Mouse (Mus musculus) kidney, embryonic 14.5 days (tissue): ENCODE results near the gene Zfp811. TPM values are rescaled to one million over a fixed set of nuclear protein-coding genes. Genes with fewer than 3 reads are reported as not detected.
"Not testable (repeated sequence)": the region's sequence is repeated elsewhere in the genome, so short reads cannot be mapped to it uniquely, and the experiment has no call there.

ENCODE experiments used
- ATAC-seq: fragments of 200-750 bp; cut with Nextera tagmentation; 2 replicates; pipeline ENCODE4 v1.8.0; 2017; ENCODE audit warnings: moderate number of reproducible peaks, mild to moderate bottlenecking, moderate TSS enrichment, moderate library complexity; ENCODE audit not compliant: low FRiP score, low TSS enrichment
- H3K27ac ChIP-seq: fragments of 300-500 bp; sonication (generic); 2 replicates; pipeline ENCODE4 v1.5.1; 2014; ENCODE audit warnings: low read depth, mild to moderate bottlenecking, low read length, moderate library complexity, mixed read lengths
- H3K27me3 ChIP-seq: fragments of 300-500 bp; sonication (generic); 2 replicates; pipeline ENCODE4 v1.6.1; 2014; ENCODE audit warnings: mild to moderate bottlenecking, low read length; ENCODE audit not compliant: control insufficient read depth, insufficient read depth
- H3K36me3 ChIP-seq: fragments of 300-500 bp; sonication (generic); 2 replicates; pipeline ENCODE4 v1.6.1; 2014; ENCODE audit warnings: low read length, mixed read lengths; ENCODE audit not compliant: control insufficient read depth, insufficient read depth
- H3K4me1 ChIP-seq: fragments of 300-500 bp; sonication (generic); 2 replicates; pipeline ENCODE4 v1.6.1; 2014; ENCODE audit warnings: low read length, mixed read lengths; ENCODE audit not compliant: control insufficient read depth, insufficient read depth
- H3K4me2 ChIP-seq: fragments of 300-500 bp; sonication (generic); replicated peaks from 2 replicates; pipeline ENCODE4 v1.6.1; 2014; ENCODE audit warnings: low read depth, mild to moderate bottlenecking, low read length
- H3K4me3 ChIP-seq: fragments of 300-500 bp; sonication (generic); 2 replicates; pipeline ENCODE4 v1.5.1; 2014; ENCODE audit warnings: mild to moderate bottlenecking, low read length
- H3K9ac ChIP-seq: fragments of 300-500 bp; sonication (generic); 2 replicates; pipeline ENCODE4 v1.6.1; 2014; ENCODE audit warnings: low read depth, mild to moderate bottlenecking, low read length, moderate library complexity
- H3K9me3 ChIP-seq: fragments of 300-500 bp; sonication (generic); 2 replicates; pipeline ENCODE4 v1.6.1; 2016; ENCODE audit warnings: low read length; ENCODE audit not compliant: control insufficient read depth
- WGBS: fragments of 180-500 bp; shearing (Covaris S2); extraction: QIAGEN DNeasy Blood & Tissue Kit; methylation state at CpG from one replicate; pipeline ENCODE4 v1.1.7; 2014; 5-methylcytosine and 5-hydroxymethylcytosine counted together
- polyA plus RNA-seq: library from polyadenylated mRNA; unstranded; fragments of >200 nt; fragmentation: Nextera tagmentation; extraction: Ambion mirVana; gene quantifications from 2 replicates; pipeline ENCODE4 v1.2.1, GENCODE M21; 2014

Zfp811 gene
- polyA plus RNA-seq, result 2.2 and 2.7 TPM in 2 replicates

DNA sequence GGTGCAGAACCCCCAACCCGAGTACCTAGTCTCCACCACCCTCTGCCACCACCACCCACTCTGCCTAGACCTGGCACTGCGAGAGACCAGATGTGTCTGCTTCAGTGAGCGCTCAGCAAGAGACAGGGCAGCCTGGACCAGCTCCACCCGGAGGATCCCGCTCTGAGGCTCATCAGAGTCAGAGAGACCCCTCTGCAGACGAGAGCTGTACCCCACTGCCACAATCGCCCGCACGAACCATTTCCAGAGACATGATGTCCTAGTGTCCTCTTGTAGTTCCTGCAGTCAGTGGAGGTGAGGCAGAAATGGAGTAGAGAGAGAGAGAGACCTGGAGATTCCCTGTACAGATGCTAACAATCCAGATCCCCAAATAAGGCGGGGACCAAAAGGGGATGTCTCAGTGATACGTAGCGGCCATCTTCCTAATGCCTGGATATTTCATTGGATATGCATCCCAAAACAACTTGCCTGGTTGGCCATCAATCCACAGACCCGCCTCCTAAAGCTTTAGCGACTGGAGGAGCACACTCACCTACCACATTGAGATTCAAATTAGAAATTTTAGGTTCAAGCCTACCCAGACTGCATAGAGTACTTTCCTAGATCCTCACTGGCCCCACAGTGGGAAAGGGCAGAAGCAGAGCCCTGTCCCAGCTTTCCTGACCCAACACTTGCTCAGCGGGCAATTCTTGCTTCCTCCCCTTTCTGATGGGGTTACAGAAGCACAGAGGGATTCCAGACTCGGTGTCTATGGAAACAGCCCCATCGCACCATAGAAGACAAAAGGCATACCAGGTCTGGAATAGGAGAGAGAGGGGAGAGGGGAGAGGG lies at the start of gene Zfp811:
TSS of gene Zfp811 (minus strand) at position 388 of the 831 bp plus-strand sequence.
- Histone ChIP-seq H3K9ac (peak within 1 kb of the TSS; percentile 53; the same call in 1 of the 2 replicates), H3K27ac (no peak within 1 kb of the TSS), H3K4me3 (peak within 1 kb of the TSS; percentile 49), H3K4me1 (0 out of 2 replicates have a peak, but pooled peaks cover 5% of the 10 kb centered on the region), H3K9me3 (no peaks in the 10 kb centered on the region), H3K36me3 (no peaks in the 10 kb centered on the region; the same call in 1 of the 2 replicates), H3K27me3 (no peaks in the 10 kb centered on the region), H3K4me2 (peak within 1 kb of the TSS; percentile 55)
- ATAC-seq, result peak; percentile 81
- under 1% methylated on average over 17 of the region's 17 CpGs for WGBS

DNA sequence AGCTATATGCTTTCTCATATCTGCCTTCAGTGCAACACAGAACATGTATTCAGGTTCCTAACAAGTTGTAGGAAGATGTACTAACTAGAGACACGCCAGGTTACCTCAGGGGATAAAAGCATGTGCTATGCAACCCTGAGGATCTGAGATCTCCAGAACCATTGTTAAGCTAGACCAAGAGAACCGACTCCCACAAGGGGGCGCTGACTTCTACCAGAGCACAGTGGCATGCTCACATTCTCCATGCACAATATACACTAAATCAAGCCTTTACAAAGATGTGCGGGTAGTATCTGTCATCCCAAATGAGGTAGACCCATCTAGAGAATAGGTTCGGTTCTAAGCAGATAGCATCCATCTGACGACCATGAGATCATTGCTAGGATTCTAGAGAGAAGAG lies 47.0 kb upstream of the Zfp811 start:
- H3K9me3 ChIP-seq, H3K4me3 ChIP-seq, H3K36me3 ChIP-seq, H3K9ac ChIP-seq, H3K4me1 ChIP-seq, H3K4me2 ChIP-seq, H3K27me3 ChIP-seq, H3K27ac ChIP-seq, ATAC-seq: not testable (repeated sequence)
- WGBS, result 61% methylated on average over 2 of the region's 6 CpGs

DNA sequence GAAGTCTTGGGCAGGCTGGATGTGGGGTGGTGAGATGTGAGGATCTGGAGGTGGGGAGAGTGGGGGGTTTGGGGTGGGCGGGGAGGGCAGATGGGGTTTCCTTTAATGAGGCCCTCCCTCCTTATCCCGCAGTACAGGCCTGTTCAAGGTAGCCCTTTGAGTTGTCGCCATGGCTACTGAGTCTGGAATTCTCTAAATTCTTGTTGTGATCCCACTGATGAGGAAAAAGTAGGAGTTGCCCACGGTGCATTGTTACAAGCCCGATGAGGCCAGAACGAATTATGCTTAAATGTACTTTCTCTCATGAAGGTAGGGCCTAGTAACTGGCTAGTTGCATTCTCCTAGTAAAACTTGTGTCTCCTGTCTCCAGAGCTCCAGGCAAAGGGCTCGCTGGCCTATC lies 41.9 kb upstream of the Zfp811 start:
- Histone ChIP-seq H3K4me2 (no peak overlapping the region), H3K27me3 (no peaks in the 10 kb centered on the region), H3K36me3 (no peaks in the 10 kb centered on the region), H3K9me3 (no peaks in the 10 kb centered on the region), H3K4me1 (no peaks in the 10 kb centered on the region), H3K4me3 (no peak overlapping the region), H3K27ac (no peak overlapping the region), H3K9ac (no peak overlapping the region)
- ATAC-seq, result no peak
- WGBS, result 63% methylated on average over 7 of the region's 7 CpGs

DNA sequence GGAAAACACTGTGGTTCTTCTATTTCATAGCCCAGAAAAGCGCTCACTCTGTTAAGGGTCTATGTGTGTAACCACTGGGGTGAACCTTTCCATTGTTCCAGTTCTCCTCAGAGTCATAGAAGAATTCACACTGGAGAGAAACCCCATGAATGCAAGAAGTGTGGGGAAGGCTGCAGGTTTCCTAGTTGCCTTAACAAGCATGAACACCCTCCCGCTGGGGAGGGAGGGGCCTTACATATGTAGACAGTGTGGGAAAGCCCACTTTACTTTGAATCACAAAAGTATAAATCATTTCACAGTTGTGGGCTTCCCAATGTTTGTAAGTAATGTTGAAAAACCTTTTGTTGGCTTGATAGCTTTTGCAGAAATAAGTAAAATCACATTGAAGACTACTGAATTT lies 31.7 kb upstream of the Zfp811 start:
- no peak overlapping the region for H3K4me3 ChIP-seq
- 0 out of 2 replicates have a peak, but pooled peaks cover 2% of the 10 kb centered on the region for H3K4me1 ChIP-seq
- H3K9me3 ChIP-seq, result peaks cover 6% of the 10 kb centered on the region; the same call in 1 of the 2 replicates
- H3K4me2 ChIP-seq, result no peak overlapping the region
- H3K27ac ChIP-seq, result no peak overlapping the region
- WGBS, result 83% methylated on average over 2 of the region's 2 CpGs
- no peaks in the 10 kb centered on the region for H3K36me3 ChIP-seq
- no peak for ATAC-seq
- no peak overlapping the region for H3K9ac ChIP-seq
- no peaks in the 10 kb centered on the region for H3K27me3 ChIP-seq

DNA sequence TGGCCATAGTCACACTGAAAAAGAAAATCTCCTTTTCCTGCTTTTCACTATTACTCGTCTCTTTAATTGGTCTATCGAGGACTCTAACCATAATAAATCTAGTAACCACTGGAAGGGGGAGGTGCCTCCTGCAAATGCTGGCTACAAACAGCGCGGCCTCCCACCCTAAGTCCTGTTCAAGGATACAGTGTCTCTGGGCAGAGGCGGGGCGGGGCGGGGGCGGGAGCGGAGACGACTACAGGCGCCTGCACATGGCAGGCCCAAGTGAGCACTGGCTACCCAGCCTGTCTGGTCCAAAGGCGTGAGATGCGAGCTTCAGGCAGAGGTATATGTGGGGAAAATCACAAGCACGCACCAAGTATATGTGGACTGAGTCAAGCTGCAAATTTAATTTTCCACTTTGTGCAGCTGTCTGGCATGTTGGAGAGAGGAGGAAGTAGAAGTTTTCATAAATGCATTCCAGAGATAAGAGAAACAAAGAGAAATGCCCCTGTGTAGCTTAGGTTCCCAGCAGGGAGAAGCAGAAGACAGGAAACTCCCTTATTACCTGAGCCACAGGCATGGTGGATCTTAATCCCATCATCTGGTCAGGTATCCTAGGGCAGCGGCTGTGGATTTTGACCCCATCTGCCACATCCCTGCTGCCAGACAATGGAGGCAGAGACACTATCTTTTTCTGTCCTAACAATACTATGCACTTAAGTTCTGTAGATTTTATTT lies 29.5 kb upstream of the Zfp811 start:
- peaks cover 6% of the 10 kb centered on the region; the same call in 1 of the 2 replicates for H3K9me3 ChIP-seq
- H3K27ac ChIP-seq, result 0 out of 2 replicates have a peak overlapping the region, but pooled peaks have one; percentile 17
- H3K4me3 ChIP-seq, result no peak overlapping the region
- WGBS, result 32% methylated on average over 15 of the region's 15 CpGs
- H3K27me3 ChIP-seq, result no peaks in the 10 kb centered on the region
- H3K9ac ChIP-seq, result no peak overlapping the region
- no peaks in the 10 kb centered on the region for H3K36me3 ChIP-seq
- 0 out of 2 replicates have a peak, but pooled peaks cover 2% of the 10 kb centered on the region for H3K4me1 ChIP-seq
- H3K4me2 ChIP-seq, result no peak overlapping the region; the same call in 1 of the 2 replicates
- peak; percentile 80 for ATAC-seq

DNA sequence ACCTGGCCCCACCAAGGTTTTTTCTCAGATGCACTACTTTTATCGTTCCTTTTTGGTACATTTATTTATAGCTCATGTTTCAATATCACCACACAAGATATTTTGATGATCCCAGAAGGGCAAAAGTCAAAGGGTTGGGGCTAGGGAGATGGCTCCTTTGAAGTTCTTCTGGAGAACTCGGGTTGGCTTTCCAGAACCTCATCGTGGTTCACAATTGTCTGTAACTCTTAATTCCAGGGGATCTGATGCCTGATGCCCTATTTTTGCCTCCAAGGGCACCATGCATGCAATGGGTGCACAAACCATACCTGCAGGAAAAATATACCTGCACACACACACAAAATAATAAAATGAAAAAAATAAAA lies 20.7 kb upstream of the Zfp811 start:
- H3K9me3 ChIP-seq, result no peaks in the 10 kb centered on the region
- no peak overlapping the region for H3K27ac ChIP-seq
- H3K27me3 ChIP-seq, result no peaks in the 10 kb centered on the region
- peaks cover 10% of the 10 kb centered on the region; the same call in 1 of the 2 replicates for H3K36me3 ChIP-seq
- 36% methylated on average over 3 of the region's 3 CpGs for WGBS
- peak overlapping the region; percentile 79 for H3K4me2 ChIP-seq
- H3K4me3 ChIP-seq, result peak overlapping the region; percentile 81
- peaks cover 6% of the 10 kb centered on the region; the same call in 1 of the 2 replicates for H3K4me1 ChIP-seq
- no peak for ATAC-seq
- peak overlapping the region; percentile 95; the same call in 1 of the 2 replicates for H3K9ac ChIP-seq

DNA sequence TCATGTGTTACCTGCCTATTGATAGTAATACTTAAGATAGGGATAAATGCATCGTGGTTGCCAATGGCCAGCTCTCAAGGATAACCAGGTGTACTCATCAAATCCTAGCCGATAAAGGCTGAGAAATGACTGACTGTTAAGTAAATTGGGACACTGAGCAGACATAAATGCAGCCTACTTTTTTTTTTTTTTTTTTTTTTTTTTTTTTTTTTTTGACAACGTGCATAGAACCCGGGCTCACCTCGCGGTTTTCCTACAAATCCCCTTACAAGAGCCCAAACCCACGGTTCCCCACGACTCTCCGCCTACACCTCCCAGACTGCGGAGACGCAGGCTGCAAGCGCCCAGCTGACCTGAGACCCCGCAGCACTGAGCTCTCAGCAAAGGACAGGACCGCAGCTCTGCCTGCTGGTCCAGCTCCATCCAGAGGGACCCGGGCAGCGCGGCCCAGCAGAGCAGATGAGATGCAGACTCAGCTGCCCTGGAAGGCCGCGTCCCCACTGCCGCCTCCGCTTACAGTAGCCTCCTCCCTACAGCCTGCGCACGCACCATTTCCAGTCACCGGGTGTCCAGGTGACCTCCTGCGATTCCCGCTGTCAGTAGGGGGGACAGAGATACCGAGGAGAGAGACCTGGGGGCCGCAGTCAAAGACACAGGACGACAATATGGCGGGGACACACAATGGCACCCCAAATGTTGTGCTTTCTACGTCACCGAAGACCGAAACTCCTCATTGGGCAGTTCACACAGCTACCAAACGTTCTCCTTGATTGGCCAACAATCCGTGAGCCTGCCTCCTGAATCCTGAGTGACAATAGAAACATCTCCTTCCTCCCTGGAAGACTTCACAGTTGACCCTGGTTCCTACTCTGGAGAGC lies 20.0 kb upstream of the Zfp811 start, which contains the start of gene Zfp799:
TSS of gene Zfp799 (minus strand) at position 722 of the 878 bp plus-strand sequence.
- Histone ChIP-seq H3K9me3 (no peaks in the 10 kb centered on the region), H3K4me2 (peak within 1 kb of the TSS; percentile 79), H3K27ac (peak within 1 kb of the TSS; percentile 47; the same call in 1 of the 2 replicates), H3K4me3 (peak within 1 kb of the TSS; percentile 81), H3K4me1 (peaks cover 6% of the 10 kb centered on the region; the same call in 1 of the 2 replicates), H3K27me3 (no peaks in the 10 kb centered on the region), H3K36me3 (peaks cover 15% of the 10 kb centered on the region; the same call in 1 of the 2 replicates), H3K9ac (peak within 1 kb of the TSS; percentile 95)
- WGBS, result 2% methylated on average over 35 of the region's 35 CpGs
- peak; percentile 98 for ATAC-seq

DNA sequence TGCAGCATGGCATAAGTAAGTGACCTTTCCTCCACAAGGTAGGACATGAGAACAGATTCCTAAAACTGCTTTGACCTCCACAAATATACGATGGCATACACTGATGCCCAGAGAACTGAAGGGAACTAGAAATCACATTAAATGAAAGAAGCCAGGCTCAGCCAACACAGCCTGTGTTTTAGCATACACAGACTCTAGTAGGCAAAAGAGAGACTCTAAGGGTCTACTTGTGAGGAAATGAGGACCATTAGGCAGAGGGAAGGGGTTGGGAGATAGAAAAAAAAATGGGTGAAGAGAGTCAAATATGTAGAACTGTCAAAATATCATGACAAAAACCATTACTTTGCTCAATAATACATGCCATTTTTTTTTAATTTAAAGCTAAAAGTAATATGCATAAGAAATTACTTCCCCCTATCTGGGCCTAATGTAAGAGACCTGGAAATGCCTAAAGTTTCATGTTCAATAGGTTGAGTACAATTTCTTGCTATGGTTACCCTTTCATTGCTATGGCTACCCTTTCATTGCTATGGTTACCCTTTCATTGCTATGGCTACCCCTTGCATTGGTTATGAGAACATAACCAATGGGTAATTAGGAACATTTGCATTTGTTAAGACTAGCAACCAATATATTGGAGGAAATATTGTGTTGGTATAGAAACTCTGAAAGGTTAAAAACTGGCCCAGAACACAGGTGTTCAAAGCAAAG lies 6.5 kb upstream of the Zfp811 start:
- H3K27me3 ChIP-seq, result no peaks in the 10 kb centered on the region
- no peaks in the 10 kb centered on the region for H3K9me3 ChIP-seq
- H3K9ac ChIP-seq, result no peak overlapping the region
- peaks cover 37% of the 10 kb centered on the region for H3K36me3 ChIP-seq
- WGBS, result 96% methylated on average over 1 of the region's 1 CpGs
- H3K4me1 ChIP-seq, result no peaks in the 10 kb centered on the region
- no peak for ATAC-seq
- H3K27ac ChIP-seq, result no peak overlapping the region
- H3K4me3 ChIP-seq, result no peak overlapping the region
- H3K4me2 ChIP-seq, result no peak overlapping the region
